Mouse (Mus musculus): ENCODE data around the gene Kirrel3. TPM values are rescaled to one million over a fixed set of nuclear protein-coding genes. Genes with fewer than 3 reads are reported as not detected.
A peak's percentile ranks its signal among the peaks of the same experiment; 100 is the strongest.

The Kirrel3 gene
- polyA plus RNA-seq, 1 experiment from 2014 or later, result 0.72 TPM

GRCm38 (mm10) chr9:35032457-35032856, 546.8 kb downstream of the Kirrel3 start:
- TF ChIP-seq EP300 (IDR thresholded peaks at IDR 0.05) (no peak), CTCF (IDR thresholded peaks at IDR 0.05) (no peak)
- Histone ChIP-seq H3K4me2 (replicated peaks; ENCODE audit: low read depth, low read length) (no peak overlapping the region), H3K36me3 (ENCODE audit: insufficient read depth, low read length) (no peaks in the 10 kb centered on the region), H3K27ac (ENCODE audit: low read length) (no peak overlapping the region), H3K27me3 (replicated peaks; ENCODE audit: insufficient read depth, low read length) (no peaks in the 10 kb centered on the region), H3K9ac (replicated peaks; ENCODE audit: low read depth) (no peak overlapping the region), H3K4me3 (ENCODE audit: low read depth, low read length) (no peak overlapping the region), H3K9me3 (ENCODE audit: low read length) (no peaks in the 10 kb centered on the region), H3K4me1 (ENCODE audit: insufficient read depth, low read depth, low read length) (no peaks in the 10 kb centered on the region; the same call in 1 of the 2 replicates)
- ATAC-seq (peak; percentile 27), DNase-seq (ENCODE audit: low spot score) (no peak)
- 66% methylated on average over 6 of the region's 6 CpGs for WGBS

GRCm38 (mm10) chr9:35035074-35035473, 549.4 kb downstream of the Kirrel3 start:
- Histone ChIP-seq H3K27me3 (replicated peaks; ENCODE audit: insufficient read depth, low read length) (no peaks in the 10 kb centered on the region), H3K4me2 (replicated peaks; ENCODE audit: low read depth, low read length) (no peak overlapping the region), H3K27ac (ENCODE audit: low read length) (no peak overlapping the region), H3K36me3 (ENCODE audit: insufficient read depth, low read length) (no peaks in the 10 kb centered on the region), H3K9me3 (ENCODE audit: low read length) (no peaks in the 10 kb centered on the region), H3K4me3 (ENCODE audit: low read depth, low read length) (no peak overlapping the region), H3K4me1 (ENCODE audit: insufficient read depth, low read depth, low read length) (peaks cover 6% of the 10 kb centered on the region; the same call in 1 of the 2 replicates), H3K9ac (replicated peaks; ENCODE audit: low read depth) (no peak overlapping the region)
- WGBS, result 40% methylated on average over 14 of the region's 14 CpGs
- ATAC-seq (no peak), DNase-seq (ENCODE audit: low spot score) (no peak)
- TF ChIP-seq CTCF (IDR thresholded peaks at IDR 0.05), result no peak
- TF ChIP-seq EP300 (IDR thresholded peaks at IDR 0.05), result no peak

- H3K9me3 ChIP-seq (ENCODE audit: low read length), result no peaks in the 10 kb centered on the region
- ATAC-seq (peak; percentile 66), DNase-seq (ENCODE audit: low spot score) (peak; percentile 73)
- no peaks in the 10 kb centered on the region for H3K27me3 ChIP-seq (replicated peaks; ENCODE audit: insufficient read depth, low read length)
- no peak overlapping the region for H3K4me2 ChIP-seq (replicated peaks; ENCODE audit: low read depth, low read length)
- no peaks in the 10 kb centered on the region for H3K36me3 ChIP-seq (ENCODE audit: insufficient read depth, low read length)
- H3K9ac ChIP-seq (replicated peaks; ENCODE audit: low read depth), result no peak overlapping the region
- H3K4me3 ChIP-seq (ENCODE audit: low read depth, low read length), result no peak overlapping the region
- 17% methylated on average over 7 of the region's 7 CpGs for WGBS
- peaks cover 6% of the 10 kb centered on the region; the same call in 1 of the 2 replicates for H3K4me1 ChIP-seq (ENCODE audit: insufficient read depth, low read depth, low read length)
- H3K27ac ChIP-seq (ENCODE audit: low read length), result peak overlapping the region; percentile 79
- TF ChIP-seq EP300 (IDR thresholded peaks at IDR 0.05), result peak; percentile 85
- TF ChIP-seq CTCF (IDR thresholded peaks at IDR 0.05), result no peak
Observed at GRCm38 (mm10) chr9:35038922-35039586, 553.4 kb downstream of the Kirrel3 start.

GRCm38 (mm10) chr9:35039846-35040245, 554.2 kb downstream of the Kirrel3 start:
- 37% methylated on average over 5 of the region's 5 CpGs for WGBS
- TF ChIP-seq CTCF (IDR thresholded peaks at IDR 0.05) (no peak), EP300 (IDR thresholded peaks at IDR 0.05) (no peak)
- Histone ChIP-seq H3K4me3 (ENCODE audit: low read depth, low read length) (no peak overlapping the region), H3K9me3 (ENCODE audit: low read length) (no peaks in the 10 kb centered on the region), H3K36me3 (ENCODE audit: insufficient read depth, low read length) (no peaks in the 10 kb centered on the region), H3K27me3 (replicated peaks; ENCODE audit: insufficient read depth, low read length) (no peaks in the 10 kb centered on the region), H3K27ac (ENCODE audit: low read length) (peak overlapping the region; percentile 47; the same call in 1 of the 2 replicates), H3K4me1 (ENCODE audit: insufficient read depth, low read depth, low read length) (peaks cover 6% of the 10 kb centered on the region; the same call in 1 of the 2 replicates), H3K9ac (replicated peaks; ENCODE audit: low read depth) (no peak overlapping the region), H3K4me2 (replicated peaks; ENCODE audit: low read depth, low read length) (no peak overlapping the region)
- ATAC-seq (no peak), DNase-seq (ENCODE audit: low spot score) (no peak)

GRCm38 (mm10) chr9:35041493-35041892, 555.8 kb downstream of the Kirrel3 start:
- ATAC-seq, result no peak
- TF ChIP-seq EP300 (IDR thresholded peaks at IDR 0.05), result no peak
- no peak for TF ChIP-seq CTCF (IDR thresholded peaks at IDR 0.05)

GRCm38 (mm10) chr9:35043619-35044018, 557.9 kb downstream of the Kirrel3 start:
- DNase-seq (ENCODE audit: low spot score) (peak; percentile 48), ATAC-seq (no peak)
- 56% methylated on average over 7 of the region's 7 CpGs for WGBS
- Histone ChIP-seq H3K9me3 (ENCODE audit: low read length) (no peaks in the 10 kb centered on the region), H3K4me3 (ENCODE audit: low read depth, low read length) (no peak overlapping the region), H3K36me3 (ENCODE audit: insufficient read depth, low read length) (no peaks in the 10 kb centered on the region), H3K27ac (ENCODE audit: low read length) (no peak overlapping the region), H3K9ac (replicated peaks; ENCODE audit: low read depth) (no peak overlapping the region), H3K27me3 (replicated peaks; ENCODE audit: insufficient read depth, low read length) (no peaks in the 10 kb centered on the region), H3K4me2 (replicated peaks; ENCODE audit: low read depth, low read length) (no peak overlapping the region), H3K4me1 (ENCODE audit: insufficient read depth, low read depth, low read length) (peaks cover 6% of the 10 kb centered on the region; the same call in 1 of the 2 replicates)
- TF ChIP-seq CTCF (IDR thresholded peaks at IDR 0.05) (no peak), EP300 (IDR thresholded peaks at IDR 0.05) (no peak)

More at GRCm38 (mm10) chr9:35041493-35041892, 555.8 kb downstream of the Kirrel3 start:
- Histone ChIP-seq H3K9ac (replicated peaks; ENCODE audit: low read depth) (no peak overlapping the region), H3K9me3 (ENCODE audit: low read length) (no peaks in the 10 kb centered on the region), H3K36me3 (ENCODE audit: insufficient read depth, low read length) (no peaks in the 10 kb centered on the region), H3K27me3 (replicated peaks; ENCODE audit: insufficient read depth, low read length) (no peaks in the 10 kb centered on the region), H3K4me2 (replicated peaks; ENCODE audit: low read depth, low read length) (no peak overlapping the region), H3K4me3 (ENCODE audit: low read depth, low read length) (no peak overlapping the region), H3K27ac (ENCODE audit: low read length) (no peak overlapping the region), H3K4me1 (ENCODE audit: insufficient read depth, low read depth, low read length) (peaks cover 6% of the 10 kb centered on the region; the same call in 1 of the 2 replicates)
- DNase-seq (ENCODE audit: low spot score), result no peak
- 37% methylated on average over 5 of the region's 5 CpGs for WGBS

All from lung, postnatal 0 days (tissue).